Mouse (Mus musculus) E14TG2a.4 (cell line): Measurements from ENCODE around the gene Flna.

Experiments
- H3K27me3 ChIP-seq: 2 replicates; pipeline ENCODE4 v1.6.1; 2014; ENCODE audit warnings: low read length, control low read depth; ENCODE audit not compliant: insufficient read depth
- H3K36me3 ChIP-seq: 2 replicates; pipeline ENCODE4 v1.6.1; 2014; ENCODE audit warnings: low read length, control low read depth; ENCODE audit not compliant: insufficient read depth
- H3K4me1 ChIP-seq: replicated peaks from 2 replicates; pipeline ENCODE4 v1.6.1; 2014; ENCODE audit warnings: low read depth, low read length, control low read depth
- H3K4me3 ChIP-seq: replicated peaks from 2 replicates; pipeline ENCODE4 v1.5.1; 2014; ENCODE audit warnings: mild to moderate bottlenecking, low read length
- H3K9me3 ChIP-seq: 2 replicates; pipeline ENCODE4 v1.6.1; 2014; ENCODE audit warnings: low read length, control low read depth
- CTCF ChIP-seq: conservative IDR thresholded peaks from 2 replicates; pipeline ENCODE4 v1.5.1; 2014; ENCODE audit warnings: low read length
- NANOG ChIP-seq: IDR thresholded peaks from 2 replicates; pipeline ENCODE4 v1.6.1; 2014; ENCODE audit warnings: borderline replicate concordance, low read length, mixed read lengths
- POU5F1 ChIP-seq: IDR thresholded peaks from 2 replicates; pipeline ENCODE4 v1.6.1; 2014; ENCODE audit warnings: low read length, borderline replicate concordance

Gene Flna

DNA sequence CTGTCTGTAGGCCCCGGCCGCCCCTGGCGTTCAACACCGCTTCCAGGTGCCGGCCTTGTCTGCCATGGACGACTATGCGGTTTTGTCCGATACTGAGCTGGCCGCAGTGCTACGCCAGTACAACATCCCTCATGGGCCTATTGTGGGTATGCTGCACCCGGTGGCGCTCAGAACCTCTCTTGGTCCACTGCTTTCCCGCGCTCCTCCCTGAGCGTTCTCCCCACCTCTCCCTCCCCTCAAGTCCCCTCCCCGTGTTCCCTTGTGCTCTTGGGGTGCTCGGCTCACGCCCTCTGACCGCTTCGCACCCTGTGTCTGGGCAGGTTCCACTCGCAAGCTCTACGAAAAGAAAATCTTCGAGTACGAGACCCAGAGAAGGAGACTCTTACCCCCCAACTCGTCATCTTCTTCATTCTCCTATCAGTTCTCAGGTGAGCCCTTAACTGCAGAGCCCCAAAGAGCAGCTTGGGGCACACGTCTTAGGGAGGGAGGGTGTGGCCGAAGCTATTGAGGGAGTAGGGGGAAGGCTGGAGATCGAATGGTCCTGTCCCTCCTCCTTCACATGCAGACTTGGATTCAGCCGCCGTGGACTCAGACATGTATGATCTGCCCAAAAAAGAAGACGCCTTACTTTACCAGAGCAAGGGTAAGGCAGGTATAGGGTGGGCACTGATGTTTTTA is 5.4 kb upstream of the Flna start:
- Histone ChIP-seq H3K36me3 (peaks cover 38% of the 10 kb centered on the region), H3K27me3 (no peaks in the 10 kb centered on the region), H3K4me3 (peak overlapping the region; percentile 85), H3K9me3 (no peaks in the 10 kb centered on the region), H3K4me1 (peaks cover 9% of the 10 kb centered on the region)
- TF ChIP-seq CTCF, result no peak
- no peak for TF ChIP-seq NANOG
- no peak for TF ChIP-seq POU5F1

DNA sequence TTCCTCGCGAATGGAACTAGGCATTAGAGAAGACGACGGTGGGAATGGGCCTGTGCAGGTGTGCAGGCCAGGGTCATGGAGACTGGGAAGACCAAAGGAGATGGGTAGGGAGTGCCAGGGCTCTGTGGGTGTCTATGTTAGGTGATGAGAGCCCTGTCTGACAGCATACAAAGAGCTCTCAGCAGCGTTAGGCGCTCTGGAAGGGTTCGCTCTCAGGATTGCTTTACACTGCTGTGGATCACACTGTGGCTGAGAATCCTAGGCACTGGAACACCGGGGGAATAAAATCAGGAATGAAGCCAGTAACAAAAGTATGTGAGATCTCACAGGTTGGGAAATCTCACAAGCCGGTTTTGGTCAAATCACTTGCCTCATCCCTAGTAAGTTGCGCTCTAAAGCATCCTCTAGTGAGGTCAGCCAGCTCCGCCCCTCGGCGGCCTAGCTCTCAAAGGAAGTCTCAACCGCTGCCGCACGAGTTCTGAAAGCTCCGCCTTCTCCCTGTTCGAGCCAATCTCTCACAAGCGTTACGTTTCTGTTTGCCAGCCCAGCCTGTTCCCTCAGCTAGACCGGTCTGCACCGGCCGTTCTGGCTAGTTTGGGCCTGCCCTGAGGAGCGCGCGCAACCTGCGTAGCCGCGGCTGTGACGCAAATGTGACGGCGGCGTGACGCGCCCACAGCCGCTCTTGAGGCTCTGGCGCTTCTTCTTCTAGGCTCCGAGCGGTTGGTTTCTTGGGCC is 4.7 kb upstream of the Flna start, which contains the start of gene Emd:
Emd (plus strand) TSS at position 535 of the 735 bp plus-strand sequence.
- Histone ChIP-seq H3K36me3 (peaks cover 34% of the 10 kb centered on the region), H3K4me1 (peaks cover 10% of the 10 kb centered on the region), H3K9me3 (no peaks in the 10 kb centered on the region), H3K27me3 (no peaks in the 10 kb centered on the region), H3K4me3 (peak within 1 kb of the TSS; percentile 85)
- TF ChIP-seq NANOG, result no peak
- no peak for TF ChIP-seq POU5F1
- no peak for TF ChIP-seq CTCF

DNA sequence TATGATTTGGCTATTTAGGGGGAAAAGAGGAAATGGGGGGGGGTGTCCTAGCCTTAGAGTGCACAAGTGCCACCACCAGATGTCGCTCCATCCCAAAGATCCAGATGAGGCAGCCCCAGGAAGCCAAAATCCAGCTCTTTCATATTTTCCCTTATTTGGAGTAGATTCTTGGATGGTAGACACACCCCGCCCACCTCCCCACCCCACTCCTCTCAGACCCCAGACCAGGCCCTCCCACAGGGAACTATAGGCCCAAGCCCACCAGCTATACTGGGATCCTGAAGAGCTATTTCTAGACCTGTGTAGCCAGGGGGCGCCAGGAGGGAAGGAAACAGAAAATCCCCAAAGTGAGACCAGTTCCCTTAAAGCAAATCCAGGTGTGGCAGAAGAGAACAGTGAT is 969 bp downstream of the Flna start:
- peak; percentile 38 for TF ChIP-seq CTCF
- no peak for TF ChIP-seq NANOG
- no peak for TF ChIP-seq POU5F1
- Histone ChIP-seq H3K4me3 (peak overlapping the region; percentile 75; the same call in 1 of the 2 replicates), H3K4me1 (peaks cover 23% of the 10 kb centered on the region), H3K36me3 (peaks cover 5% of the 10 kb centered on the region), H3K9me3 (no peaks in the 10 kb centered on the region), H3K27me3 (no peaks in the 10 kb centered on the region)

DNA sequence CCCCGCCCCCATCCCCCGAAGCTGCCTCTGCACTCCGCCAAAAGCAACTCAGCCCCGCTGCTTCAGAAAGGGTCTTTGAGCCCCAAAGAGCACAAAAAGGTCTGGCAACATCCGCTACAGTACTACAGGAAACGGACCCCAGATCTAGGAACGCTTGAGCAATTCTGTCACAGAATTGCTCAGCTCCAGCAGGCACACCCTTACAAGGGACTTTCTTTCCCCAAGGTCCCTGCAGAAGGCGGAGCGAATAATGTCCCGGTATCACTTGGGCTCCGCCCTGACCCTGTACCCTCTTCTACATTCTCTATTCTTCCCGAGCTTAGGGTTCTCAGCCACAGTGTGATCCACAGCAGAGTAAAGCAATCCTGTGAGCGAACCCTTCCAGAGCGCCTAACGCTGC is 2.9 kb downstream of the Flna start:
- peaks cover 38% of the 10 kb centered on the region for H3K4me1 ChIP-seq

DNA sequence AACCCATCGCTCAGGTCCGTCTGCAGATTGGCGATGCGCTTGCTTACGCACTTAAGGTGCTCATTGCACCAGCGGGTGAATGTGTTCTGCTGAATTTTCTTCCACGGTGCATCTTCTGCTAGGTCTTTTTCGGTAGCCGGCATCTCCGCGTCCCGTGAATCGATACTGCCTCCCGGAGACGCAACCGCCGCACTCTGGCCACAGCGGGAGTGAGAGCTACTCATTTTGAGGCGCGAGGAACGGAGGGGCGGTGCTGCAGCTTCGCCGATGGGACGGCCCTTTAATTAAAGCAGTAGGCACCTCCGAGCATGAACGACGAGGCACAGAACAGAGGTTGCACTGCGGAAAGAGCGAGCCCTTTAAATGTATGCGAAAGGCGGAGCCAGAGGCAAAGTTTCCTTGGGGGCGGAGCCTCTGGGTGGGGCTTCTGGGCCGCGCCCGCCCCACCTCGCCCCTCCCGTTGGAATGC is 3.4 kb downstream of the Flna start:
- Histone ChIP-seq H3K9me3 (no peaks in the 10 kb centered on the region), H3K4me1 (peaks cover 38% of the 10 kb centered on the region), H3K27me3 (no peaks in the 10 kb centered on the region), H3K36me3 (peaks cover 29% of the 10 kb centered on the region), H3K4me3 (peak overlapping the region; percentile 86)
- TF ChIP-seq CTCF, result no peak
- no peak for TF ChIP-seq POU5F1
- TF ChIP-seq NANOG, result no peak

More for the DNA sequence above, 2.9 kb downstream of the Flna start:
- Histone ChIP-seq H3K9me3 (no peaks in the 10 kb centered on the region), H3K36me3 (peaks cover 24% of the 10 kb centered on the region), H3K27me3 (no peaks in the 10 kb centered on the region), H3K4me3 (peak overlapping the region; percentile 71)
- TF ChIP-seq NANOG (no peak), CTCF (no peak), POU5F1 (no peak)

DNA sequence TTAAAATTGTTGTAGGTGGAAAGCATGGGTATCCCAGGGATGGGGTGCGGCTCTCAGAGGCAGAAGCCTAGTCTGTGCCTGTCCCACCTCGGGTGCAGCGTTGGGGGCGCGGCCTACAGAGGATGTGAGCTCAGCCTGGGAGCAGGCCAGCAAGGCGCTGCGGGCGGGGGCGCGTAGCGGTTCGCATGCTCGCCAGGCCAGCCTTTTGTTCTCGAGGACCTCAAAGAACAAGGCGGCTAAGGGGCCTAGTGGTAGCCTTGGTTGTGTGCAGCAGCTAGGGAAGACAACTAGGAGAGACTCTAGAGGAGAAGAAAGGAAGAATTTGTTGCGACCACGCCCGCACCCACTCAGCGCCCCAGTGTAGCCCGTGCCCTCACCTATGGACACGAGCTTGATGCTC is 3.9 kb downstream of the Flna start:
- H3K4me1 ChIP-seq, result peaks cover 38% of the 10 kb centered on the region
- peak overlapping the region; percentile 86 for H3K4me3 ChIP-seq
- TF ChIP-seq POU5F1, result no peak
- no peak for TF ChIP-seq NANOG
- TF ChIP-seq CTCF, result no peak
- no peaks in the 10 kb centered on the region for H3K9me3 ChIP-seq
- H3K36me3 ChIP-seq, result peaks cover 34% of the 10 kb centered on the region
- H3K27me3 ChIP-seq, result no peaks in the 10 kb centered on the region

DNA sequence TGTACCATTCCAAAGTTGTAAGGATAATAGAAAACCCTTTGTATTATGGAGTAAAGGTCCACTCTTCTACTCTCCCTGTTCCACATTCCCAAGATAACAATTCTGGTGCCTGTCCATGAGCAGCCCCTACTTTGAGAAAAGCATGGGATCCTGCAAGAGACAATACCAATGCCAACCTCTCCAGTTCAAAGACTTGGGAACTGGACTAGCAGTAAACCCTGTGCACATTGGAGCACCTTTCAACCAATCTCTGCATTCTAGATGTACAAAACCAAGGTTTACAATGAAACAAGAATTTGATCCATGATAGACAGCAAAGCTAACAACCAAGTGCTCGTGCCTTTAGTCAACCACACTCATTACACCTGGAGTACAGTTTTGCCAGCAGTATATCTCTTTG is 4.5 kb downstream of the Flna start:
- no peaks in the 10 kb centered on the region for H3K27me3 ChIP-seq
- H3K36me3 ChIP-seq, result peaks cover 40% of the 10 kb centered on the region
- TF ChIP-seq NANOG (no peak), CTCF (no peak), POU5F1 (no peak)
- peaks cover 38% of the 10 kb centered on the region for H3K4me1 ChIP-seq
- no peaks in the 10 kb centered on the region for H3K9me3 ChIP-seq
- peak overlapping the region; percentile 86 for H3K4me3 ChIP-seq

DNA sequence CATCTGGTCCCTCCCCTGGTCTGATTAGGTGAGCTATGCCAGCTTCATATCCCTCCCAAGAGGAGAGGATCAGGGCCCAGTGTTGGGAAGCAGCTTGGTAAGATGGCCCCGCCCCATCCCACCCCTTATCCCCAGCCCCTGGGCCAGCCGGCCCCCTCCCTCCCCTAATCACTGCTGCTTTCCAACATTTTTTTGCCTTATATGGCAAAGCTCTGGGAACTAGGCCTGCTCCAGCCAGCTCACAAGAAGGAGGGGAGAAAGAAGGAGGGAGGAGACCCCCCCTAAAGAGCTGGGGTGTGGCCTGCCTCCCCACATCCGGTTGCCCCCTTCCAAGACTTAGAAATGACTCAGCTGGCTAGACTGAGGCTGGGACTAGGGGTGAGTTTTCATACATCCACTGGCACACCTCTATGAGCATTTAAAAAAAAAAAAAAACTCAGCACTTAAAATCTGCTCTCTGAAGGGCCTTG is 5.0 kb downstream of the Flna start:
- peaks cover 45% of the 10 kb centered on the region for H3K36me3 ChIP-seq
- H3K9me3 ChIP-seq, result no peaks in the 10 kb centered on the region

More for the DNA sequence above, 5.0 kb downstream of the Flna start:
- H3K27me3 ChIP-seq, result no peaks in the 10 kb centered on the region
- peaks cover 38% of the 10 kb centered on the region for H3K4me1 ChIP-seq
- TF ChIP-seq POU5F1, result no peak
- no peak for TF ChIP-seq NANOG
- TF ChIP-seq CTCF, result no peak
- peak overlapping the region; percentile 86 for H3K4me3 ChIP-seq
